Mouse (Mus musculus) 3T3-L1 (cell line): ENCODE measurements around the gene Rundc3a.
A peak's percentile ranks its signal among the peaks of the same experiment; 100 is the strongest.
"Not testable (repeated sequence)": the region's sequence is repeated elsewhere in the genome, so short reads cannot be mapped to it uniquely, and the experiment has no call there.

Experiments
- DNase-seq: peaks from one replicate; pipeline ENCODE4 v3.0.0-alpha.2; 2015; ENCODE audit warnings: low read depth, low spot score

Gene Rundc3a

DNA sequence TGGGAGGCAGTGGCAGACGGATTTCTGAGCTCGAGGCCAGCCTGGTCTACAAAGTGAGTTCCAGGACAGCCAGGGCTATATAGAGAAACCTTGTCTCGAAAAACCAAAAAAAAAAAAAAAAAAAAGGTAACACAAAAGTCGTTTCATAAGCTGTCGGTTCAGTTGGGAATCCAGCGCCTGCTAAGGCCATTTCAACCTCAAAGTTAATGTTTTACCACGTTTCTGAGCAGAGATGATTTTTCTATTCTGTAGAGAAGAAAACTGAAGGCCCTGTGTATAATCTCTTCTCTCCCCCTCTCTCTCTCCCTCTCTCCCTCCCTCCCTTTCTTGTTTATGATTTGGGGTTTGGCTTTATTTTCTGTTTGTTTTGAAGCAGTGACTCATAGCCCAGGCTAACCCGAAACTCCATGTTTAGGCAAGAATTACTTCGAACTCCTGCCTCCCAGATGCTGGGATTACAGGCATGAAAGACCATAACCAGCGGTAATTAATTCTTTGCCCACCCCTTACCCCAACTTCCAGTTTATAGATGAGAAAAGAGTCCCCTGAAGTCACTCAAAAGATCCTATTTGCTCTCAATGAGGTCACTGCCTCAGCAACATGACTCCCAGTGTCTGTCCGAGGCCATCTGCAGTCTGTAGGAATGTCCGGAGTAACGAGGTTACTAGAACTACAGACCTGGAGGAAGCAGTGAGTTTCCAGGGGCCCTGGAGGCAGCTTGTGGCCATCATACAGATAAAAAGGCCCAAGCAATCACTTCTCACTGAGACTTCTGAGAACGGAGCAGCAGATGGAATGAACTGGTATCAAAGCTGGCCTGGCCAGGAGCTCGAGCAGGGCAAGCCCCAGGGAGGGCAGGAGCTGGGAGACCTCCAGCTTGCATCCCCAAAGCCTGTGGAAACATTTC, 15.9 kb downstream of the Rundc3a start:
- DNase-seq = peak; percentile 54

DNA sequence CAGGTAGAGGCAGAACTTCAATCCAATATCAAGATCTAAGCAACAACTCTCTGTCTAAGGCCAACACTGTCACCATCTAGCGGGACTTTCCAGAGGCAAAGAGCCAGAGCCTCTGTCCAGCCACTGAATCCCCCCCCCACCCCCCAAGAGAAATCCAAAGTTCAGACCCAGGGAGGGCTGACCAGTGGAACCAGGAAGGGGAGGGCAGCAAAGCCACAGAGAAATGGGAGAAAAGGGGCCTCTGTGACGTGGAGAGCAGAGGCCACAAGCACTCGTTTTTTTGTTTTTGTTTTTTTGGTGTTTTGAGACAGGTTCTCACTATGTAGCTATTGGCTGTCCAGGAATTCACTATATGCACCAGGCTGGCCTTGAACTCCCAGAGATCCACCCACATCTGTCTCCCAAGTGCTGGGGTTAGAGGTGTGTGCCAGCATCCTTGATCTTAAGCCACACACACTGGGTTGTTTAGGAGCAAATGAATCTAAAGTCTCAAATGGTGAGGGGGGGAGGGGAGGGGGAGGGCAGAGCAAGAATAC, 16.7 kb downstream of the Rundc3a start:
- no peak for DNase-seq

DNA sequence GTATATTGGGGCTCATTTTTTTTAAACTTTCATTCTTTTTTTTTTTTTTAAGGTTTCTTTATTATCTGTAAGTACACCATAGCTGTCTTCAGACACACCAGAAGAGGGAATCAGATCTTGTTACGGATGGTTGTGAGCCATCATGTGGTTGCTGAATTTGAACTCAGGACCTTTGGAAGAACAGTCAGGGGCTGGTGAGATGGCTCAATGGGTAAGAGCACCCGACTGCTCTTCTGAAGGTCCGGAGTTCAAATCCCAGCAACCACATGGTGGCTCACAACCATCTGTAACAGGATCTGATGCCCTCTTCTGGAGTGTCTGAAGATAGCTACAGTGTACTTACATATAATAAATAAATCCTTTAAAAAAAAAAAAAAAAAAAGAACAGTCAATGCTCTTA, 17.1 kb downstream of the Rundc3a start:
- not testable (repeated sequence) for DNase-seq

DNA sequence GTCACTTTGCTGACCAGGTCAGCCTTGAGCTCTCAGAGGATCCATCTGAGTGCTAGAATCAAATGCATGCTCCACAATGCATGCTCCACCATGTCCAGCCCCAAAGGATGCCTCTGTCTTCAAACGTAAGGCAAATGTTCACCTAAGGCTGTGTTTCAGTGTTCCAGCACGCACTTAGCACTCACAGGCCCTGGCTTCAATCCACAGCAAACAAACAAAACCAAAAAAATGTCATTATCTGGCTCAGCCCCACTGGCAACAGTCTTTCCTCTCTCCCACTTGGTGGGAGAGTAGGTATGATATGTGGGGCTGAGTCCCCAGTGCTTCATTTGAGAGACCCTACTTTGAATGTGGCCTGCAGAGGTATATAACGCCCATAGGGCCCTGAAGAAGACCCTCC, 17.9 kb downstream of the Rundc3a start:
- DNase-seq = peak; percentile 58

DNA sequence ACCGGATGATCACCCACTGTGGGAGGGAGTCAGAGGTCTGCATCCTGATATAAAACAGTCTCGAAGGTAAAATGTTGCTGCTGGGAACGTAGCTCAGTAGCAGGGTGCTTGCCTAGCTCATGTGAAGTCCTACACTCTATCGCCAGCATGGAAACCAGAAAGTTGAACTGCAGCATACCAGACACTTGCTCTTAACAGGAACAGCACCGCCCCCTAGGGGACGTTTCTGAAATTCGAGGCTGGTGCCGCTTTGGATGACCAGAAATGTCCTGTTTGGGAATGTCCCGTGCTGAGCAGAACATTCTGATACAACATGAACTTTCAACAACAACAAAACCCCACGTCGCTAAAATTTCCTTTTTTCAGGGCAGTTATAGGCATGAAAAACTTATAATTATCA, 18.5 kb downstream of the Rundc3a start:
- DNase-seq = peak; percentile 98

DNA sequence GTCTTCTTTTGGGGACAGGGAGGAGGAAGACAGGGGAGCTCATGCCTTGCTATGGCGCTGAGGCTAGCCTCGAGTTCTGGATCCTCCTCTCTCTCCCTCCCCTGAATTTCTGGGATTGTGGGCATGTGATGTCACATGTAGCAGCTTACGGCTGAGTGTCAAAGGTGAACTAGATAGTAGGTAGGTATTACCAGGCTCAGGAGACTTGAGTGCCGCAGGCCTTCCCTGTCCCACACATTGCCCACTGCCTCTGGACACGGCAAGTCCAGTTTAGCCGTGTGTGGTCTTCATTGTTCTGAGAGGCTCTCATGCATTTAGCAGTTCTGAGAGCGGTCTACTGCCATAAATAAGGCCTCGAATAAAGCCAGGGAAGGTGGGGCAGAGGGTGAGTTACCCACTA, 19.9 kb downstream of the Rundc3a start:
- no peak for DNase-seq

DNA sequence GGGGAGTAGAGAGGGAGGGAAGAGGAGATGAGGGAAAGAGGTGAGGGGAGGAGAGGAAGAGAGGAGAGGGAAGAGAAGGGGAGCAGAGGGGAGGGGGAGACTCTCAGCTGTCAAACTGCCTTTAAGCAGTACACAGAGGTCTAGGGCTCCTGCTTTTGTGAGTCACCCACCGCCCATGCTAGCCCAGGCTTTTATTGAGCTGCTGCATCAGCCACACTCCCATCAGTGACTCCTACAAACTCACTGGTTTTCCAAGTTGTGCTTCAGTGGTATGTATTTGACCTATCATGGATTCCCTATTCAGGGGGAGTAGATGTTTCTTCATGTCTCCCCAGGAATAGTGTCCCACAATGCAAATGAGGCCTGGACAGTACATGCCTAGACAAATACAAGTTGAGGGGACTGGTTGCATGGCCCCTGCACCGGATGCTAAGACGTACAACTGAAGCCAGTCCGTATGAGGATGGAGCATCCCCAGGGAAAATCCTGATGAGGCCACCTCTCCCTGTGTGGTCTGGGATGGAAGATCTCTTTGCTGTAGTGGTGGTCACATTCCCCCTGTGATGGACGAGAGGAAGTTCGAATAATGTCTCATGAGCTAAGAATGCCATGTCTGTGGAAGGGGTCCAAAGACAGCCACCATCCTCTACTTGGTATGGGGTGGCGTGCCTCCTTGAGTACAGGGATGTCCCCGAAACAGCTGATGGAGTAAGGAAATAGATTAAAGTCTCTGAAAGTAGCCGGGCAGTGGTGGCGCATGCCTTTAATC, 22.0 kb downstream of the Rundc3a start:
- DNase-seq = no peak

DNA sequence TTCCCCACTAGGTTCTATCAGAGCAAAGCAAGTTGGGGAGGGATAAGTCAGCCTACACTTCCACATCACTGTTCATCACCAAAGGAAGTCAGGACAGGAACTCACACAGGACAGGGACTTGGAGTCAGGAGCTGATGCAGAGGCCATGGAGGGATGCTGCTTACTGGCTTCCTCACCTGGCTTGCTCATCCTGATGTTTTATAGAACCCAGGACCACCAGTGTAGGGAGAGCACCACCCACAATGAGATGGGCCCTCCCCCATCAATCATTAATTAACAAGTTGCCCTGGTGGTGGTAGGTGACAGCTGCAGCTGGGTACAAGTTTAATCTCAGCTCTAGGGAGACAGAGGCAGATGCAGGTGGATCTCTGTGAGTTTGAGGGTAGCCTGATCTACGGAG, 24.0 kb downstream of the Rundc3a start:
- no peak for DNase-seq

DNA sequence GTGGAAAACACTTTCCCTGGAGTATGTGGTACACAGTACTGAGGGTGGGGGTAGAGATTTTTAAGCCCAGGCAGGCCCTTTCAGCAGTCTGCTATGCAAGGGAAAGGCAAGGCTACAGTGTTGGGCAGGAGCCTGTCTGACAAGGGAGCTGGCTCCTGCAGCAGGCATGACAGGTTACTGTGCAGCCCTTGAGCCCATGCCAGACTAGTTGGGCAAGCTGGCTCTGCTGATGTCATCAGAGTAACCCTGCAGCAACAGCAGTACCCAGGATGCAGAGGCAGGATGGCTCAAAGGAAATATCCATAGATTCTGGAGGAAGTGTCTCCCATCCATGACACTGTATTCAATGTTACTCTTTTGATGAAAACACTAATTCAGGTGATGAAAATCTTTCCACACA, 25.7 kb downstream of the Rundc3a start:
- no peak for DNase-seq

DNA sequence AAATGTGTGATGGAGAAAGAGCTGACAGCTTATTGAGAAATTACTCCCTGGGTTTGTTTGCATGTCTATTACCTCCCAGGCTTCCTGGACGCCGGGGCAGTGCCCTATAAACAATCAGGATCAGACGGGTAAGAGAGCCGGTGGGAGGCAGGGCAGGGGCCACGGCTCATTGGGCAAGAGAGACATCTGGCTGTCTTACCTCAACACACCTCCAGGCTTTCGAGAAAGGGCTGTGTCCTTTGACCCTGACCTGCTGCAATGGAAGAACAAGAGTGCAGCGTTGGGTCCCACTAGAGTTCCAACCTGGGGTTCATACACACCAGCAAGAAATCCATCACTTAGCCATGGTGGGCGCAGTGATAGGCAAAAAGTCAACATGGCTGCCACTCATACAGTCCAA, 28.4 kb downstream of the Rundc3a start:
- no peak for DNase-seq

DNA sequence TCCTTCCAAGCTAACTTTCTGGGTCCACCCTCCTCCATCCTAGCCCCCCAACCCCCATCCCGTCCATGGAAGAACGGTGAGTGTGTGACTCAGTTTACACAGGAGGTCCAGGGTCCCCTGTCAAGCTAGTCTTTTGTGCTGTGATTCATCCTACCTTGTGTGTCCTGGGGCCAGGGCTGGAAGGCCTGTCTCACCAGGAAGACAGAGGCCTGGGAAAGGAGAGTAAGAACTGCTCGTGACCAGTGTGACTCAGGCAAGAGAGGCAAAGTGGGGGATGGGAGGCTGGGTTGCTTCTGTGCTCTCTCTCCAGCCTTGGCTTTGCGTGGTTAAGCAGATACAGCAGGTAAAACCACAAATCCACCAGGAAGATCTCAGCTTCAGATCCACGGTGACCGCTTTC, 31.5 kb downstream of the Rundc3a start:
- peak; percentile 90 for DNase-seq

DNA sequence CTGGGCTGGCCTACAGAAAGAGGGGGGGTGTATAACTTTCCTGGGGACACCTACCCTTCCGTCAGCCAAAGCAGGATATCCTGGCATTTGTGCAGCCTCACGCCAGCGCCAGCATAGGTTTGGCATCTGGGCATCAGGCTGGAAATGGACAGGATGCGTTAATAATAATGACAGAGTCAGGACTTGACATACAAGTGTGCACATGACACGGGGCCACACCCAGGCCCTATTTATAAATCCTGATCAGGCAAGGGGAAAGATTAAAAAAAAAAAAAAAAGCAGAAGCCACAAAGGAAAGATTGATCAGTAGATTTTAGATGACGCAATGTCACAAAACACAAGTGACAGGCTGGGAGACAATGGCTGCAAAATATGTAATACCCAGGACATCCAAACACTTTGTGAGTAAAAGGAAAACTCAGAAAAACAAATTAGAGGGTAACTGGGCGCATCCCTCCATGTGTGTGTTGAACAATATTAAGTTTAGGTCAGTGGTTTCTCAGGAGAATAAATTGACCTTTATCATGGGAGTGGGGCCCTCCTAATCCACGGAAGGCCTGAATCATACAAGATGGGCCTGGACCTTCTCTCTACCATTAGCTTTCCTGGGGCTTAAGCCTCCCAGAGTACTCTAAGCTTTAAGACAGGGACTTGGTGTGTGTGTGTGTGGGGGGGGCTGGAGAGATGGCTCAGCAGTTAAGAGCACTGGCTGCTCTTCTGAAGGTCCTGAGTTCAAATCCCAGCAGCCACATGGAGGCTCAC, 32.5 kb downstream of the Rundc3a start:
- no peak for DNase-seq

DNA sequence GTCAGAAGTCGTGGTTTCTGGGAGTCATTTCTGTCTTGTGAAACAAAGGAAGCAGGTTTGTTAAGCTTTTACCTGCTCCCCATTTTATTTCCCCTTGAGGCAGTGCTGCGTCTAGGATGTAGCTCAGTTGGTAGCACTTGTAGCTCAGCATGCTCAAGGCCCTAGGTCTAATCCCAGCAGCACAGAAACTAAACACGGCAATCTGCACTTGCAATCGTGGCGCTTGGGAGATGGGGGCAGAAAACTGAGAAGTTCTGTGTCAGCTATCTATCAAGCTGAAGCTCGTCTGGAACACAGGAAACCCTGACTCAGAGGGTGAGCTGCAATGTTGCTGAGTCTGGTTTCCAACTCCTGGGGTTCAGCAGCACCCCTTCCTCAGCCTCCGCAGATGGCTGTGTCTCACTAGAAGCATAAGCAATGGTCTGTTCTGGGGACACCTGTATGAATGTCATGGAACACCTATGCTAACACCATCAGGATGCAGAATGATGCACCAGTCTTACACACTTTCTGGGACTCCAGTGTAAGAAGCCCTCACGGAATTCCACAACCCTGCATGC, 35.9 kb downstream of the Rundc3a start:
- DNase-seq = no peak

DNA sequence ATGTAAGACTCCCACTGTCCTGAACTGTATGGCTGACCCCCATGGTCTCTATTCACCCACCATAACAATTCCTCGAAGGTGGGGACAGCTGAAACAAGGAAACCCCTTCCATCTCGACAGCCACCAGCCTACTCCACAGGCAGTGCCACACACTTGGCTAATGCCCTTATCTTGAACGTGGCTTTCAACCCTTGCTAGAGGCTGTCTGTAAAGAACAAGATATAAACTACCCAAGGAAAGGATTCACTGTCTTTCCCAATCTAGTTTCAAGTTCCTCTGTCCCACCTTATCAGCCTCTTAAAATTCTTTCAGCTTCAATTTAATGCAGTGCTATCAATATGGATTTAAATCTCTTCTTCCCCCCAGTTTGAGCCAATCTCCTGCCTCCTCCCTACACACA, 36.3 kb downstream of the Rundc3a start:
- no peak for DNase-seq

DNA sequence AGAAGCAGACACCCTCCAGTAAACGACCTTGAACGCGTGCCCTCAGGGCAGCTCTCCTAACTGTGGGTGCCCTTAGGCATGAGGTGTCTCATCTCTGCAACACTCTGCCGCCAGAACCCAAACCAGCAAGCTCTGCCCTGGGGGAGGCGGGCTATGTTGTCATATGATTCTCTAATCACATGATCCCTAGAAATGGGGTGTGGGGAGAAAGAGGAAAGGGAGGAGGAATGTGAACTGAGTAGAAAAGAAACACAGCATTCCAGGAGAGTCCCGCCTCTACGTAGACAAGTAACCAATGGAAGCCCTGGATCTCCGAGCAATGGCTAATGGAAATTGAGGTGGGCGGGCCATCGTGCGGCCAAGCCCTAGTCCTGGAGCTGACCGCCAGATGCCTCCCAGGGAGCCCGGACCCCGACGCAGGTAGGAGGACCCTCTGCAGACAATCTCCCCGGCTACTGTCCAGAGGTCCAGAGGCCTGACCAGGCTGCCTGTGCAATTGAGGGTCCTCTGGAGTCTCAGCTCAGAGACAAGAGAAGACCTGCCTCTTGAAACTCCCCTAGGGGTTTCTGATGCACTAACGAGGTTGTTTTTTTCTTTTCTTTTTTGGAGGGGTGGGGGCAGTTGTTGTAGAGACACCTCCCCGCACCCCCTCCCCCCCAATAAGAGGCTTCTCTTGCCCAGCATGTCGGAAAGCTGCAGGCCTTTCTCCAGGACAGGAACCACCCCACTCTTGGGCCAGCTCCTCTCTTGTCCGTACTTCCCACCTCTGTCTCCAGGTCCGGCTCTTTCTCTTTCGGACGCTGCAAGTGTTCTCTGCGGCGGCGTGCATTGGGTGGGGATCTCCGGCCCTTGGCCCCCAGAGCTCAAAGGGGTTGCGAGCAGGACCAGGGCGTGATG, 37.2 kb downstream of the Rundc3a start, which contains the start of gene Grn:
Gene Grn, plus strand, starts transcription at position 195 of the 897 bp plus-strand sequence.
- peak; percentile 99 for DNase-seq

DNA sequence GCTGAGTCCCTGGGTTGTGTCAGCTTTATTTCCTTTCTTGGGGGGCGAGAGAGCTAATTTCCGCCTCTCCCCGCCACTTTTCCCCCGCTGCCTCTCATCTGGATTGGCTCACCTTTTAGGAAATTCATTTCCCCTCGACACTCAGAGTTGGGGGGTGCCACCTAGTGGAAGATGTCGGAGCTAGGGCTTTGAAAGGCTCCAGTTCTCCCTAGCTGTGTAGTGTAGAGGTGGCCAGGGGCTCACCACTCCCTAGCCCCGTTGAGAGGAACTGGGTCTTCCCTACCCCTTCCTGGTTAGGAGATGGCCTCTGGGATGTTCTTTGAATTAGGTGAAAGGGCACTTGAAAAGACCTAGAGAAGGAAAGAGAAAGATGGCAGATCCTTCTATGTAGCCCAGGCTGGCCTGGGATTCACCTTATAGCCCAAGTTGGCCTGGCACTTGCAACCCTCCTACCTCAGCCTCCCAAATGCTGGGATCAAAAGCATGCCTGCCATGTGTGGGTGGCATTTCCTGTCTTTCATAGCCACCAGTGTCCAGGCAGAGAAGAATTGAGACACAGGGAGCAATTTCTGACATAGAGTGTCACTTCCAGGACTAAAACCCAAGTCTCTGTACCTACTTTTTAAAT, 37.9 kb downstream of the Rundc3a start:
- peak; percentile 92 for DNase-seq

DNA sequence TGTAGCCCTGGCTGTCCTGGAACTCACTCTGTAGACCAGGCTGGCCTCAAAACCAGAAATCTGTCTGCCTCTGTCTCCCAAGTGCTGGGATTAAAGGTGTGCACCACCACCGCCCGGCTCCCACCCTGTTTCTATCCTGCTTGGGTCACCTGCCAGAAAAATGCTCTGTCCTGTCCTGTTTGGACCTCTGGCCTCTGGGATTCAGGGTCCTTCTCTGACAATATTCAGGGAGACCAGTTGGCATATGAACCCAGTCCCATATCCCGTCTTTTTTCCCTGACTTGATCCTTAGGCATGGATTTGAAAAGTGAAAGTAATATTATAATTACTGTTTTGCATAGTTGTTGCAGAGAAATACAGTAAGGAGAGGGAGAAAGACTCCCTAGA, 38.5 kb downstream of the Rundc3a start:
- DNase-seq = no peak

DNA sequence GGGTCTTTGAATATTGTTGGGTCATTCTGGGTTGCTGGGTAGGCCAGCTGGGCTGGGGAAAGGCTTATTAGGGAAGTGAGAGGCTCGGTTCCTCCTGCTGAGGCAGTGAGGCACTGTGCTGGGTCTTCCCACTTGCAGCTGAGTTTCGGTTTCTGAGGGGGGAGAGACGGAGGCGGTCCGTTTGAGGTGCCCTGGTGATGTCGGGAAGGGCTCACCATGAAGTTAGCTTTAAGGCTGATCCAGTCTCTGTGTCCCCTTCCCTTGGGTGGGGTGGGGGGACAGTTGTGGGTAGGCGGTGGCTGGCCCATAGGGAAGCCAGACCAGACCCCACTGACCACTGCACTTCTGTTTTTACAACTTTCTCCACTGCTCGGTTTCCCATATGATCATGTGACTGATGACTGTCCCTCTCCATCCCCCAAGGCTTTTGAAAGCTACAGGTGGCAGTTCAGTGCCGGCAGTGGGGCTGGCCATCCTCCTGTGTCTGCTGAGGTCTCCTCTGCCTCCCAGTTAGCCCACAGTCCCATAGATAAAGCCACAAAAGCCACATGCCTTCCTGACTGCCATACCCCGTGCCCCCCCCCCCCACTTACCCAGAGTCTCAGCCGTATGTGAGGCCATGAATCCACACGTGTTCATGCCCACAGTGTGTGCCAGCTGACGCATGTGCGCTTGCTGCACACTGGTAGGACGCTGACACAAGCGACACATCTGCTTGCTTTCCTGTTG, 39.1 kb downstream of the Rundc3a start:
- DNase-seq = no peak

DNA sequence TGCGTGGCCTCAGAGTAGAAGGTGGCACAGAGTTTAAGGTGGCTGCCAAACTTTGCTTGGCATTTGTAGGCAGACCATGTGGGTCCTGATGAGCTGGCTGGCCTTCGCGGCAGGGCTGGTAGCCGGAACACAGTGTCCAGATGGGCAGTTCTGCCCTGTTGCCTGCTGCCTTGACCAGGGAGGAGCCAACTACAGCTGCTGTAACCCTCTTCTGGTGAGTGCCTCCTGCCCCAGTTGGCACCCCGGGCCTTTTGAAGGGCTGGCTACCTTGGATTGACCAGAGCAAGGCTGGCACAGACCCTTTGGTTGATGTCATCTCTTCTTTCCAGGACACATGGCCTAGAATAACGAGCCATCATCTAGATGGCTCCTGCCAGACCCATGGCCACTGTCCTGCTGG, 39.7 kb downstream of the Rundc3a start:
- DNase-seq = no peak
